Mouse (Mus musculus) neural tube, embryonic 13.5 days (tissue): ENCODE data around the gene Rnf144b. TPM values are rescaled to one million over a fixed set of nuclear protein-coding genes. Genes with fewer than 3 reads are reported as not detected.

ENCODE experiments used
- ATAC-seq: fragments of 200-750 bp; cut with Nextera tagmentation; 2 replicates; pipeline ENCODE4 v1.8.0; 2017; ENCODE audit warnings: low read depth, mild to moderate bottlenecking, moderate TSS enrichment, moderate library complexity
- H3K27ac ChIP-seq: fragments of 300-500 bp; sonication (generic); replicated peaks from 2 replicates; pipeline ENCODE4 v1.5.1; 2015; ENCODE audit warnings: moderate library complexity, mild to moderate bottlenecking, inconsistent platforms
- H3K27me3 ChIP-seq: fragments of 300-500 bp; sonication (generic); 2 replicates; pipeline ENCODE4 v1.6.1; 2015; ENCODE audit warnings: mild to moderate bottlenecking, inconsistent platforms
- H3K36me3 ChIP-seq: fragments of 300-500 bp; sonication (generic); 2 replicates; pipeline ENCODE4 v1.6.1; 2015; ENCODE audit warnings: mild to moderate bottlenecking, inconsistent platforms
- H3K4me1 ChIP-seq: fragments of 300-500 bp; sonication (generic); replicated peaks from 2 replicates; pipeline ENCODE4 v1.6.1; 2015; ENCODE audit warnings: inconsistent platforms
- H3K4me2 ChIP-seq: fragments of 300-500 bp; sonication (generic); 2 replicates; pipeline ENCODE4 v1.6.1; 2015; ENCODE audit warnings: inconsistent platforms, mild to moderate bottlenecking, moderate library complexity
- H3K4me3 ChIP-seq: fragments of 300-500 bp; sonication (generic); 2 replicates; pipeline ENCODE4 v1.5.1; 2015; ENCODE audit warnings: mild to moderate bottlenecking, inconsistent platforms
- H3K9ac ChIP-seq: fragments of 300-500 bp; sonication (generic); 2 replicates; pipeline ENCODE4 v1.6.1; 2015; ENCODE audit warnings: moderate library complexity, mild to moderate bottlenecking, inconsistent platforms
- H3K9me3 ChIP-seq: fragments of 300-500 bp; sonication (generic); 2 replicates; pipeline ENCODE4 v1.6.1; 2016; ENCODE audit warnings: inconsistent platforms
- WGBS: fragments of 180-500 bp; shearing (Covaris S2); methylation state at CpG from one replicate; pipeline ENCODE4 v1.1.7; 2015; 5-methylcytosine and 5-hydroxymethylcytosine counted together
- polyA plus RNA-seq: library from polyadenylated mRNA; unstranded; fragments of >200 nt; fragmentation: Nextera tagmentation; extraction: Ambion mirVana; gene quantifications from 2 replicates; pipeline ENCODE4 v1.2.1, GENCODE M21; 2015

The Rnf144b gene
- 0.81 and 0.87 TPM in 2 replicates for polyA plus RNA-seq

DNA sequence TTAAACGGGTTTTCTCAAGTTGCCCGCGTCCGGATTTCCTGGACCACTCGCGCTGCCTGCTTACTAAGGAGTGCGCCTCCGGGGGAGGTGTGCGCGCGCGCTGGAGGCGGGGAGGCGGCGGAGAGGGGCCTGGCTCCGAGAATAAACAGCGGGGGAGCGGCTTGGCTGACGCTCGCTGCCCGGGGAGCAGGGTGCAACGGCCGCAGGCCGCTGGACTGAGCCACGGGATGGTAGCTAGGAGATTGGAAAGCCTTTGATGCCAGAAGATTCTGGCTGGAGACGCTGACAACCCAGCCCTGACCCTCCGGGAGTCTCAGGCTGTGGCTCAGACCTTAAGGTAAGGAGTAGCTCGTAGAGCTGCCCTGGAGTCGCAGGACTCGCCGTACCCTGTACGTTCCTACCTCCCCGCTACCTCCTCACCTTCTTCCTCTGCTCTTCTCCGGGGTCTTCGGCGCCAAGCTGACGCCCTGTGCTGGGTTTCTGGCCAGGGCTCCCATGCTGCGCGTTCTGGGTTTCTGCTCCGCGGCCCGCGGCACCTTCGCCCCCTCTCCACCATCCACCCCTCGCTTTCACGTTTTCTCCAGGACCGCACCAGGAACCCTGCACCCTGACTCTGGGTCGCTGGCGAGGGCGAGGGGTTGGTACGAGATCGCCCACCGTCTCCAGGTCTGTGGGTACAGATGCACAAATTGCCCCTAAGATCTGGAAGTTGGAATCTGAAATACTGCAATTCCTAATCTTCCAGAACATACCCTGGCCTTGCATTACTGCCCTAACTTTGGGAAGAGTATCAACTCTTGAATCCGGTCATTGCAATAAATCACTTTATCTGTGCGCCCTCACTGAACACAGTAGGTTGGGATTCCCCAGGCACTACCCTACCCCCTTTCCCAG, at the start of gene Rnf144b:
Gene Rnf144b (plus strand): TSS at position 120 of the 894 bp plus-strand sequence.
- Histone ChIP-seq H3K9me3 (no peaks in the 10 kb centered on the region), H3K36me3 (no peaks in the 10 kb centered on the region), H3K4me1 (peaks cover 20% of the 10 kb centered on the region), H3K4me3 (peak within 1 kb of the TSS; percentile 49), H3K27ac (no peak within 1 kb of the TSS), H3K27me3 (peaks cover 42% of the 10 kb centered on the region), H3K9ac (peak within 1 kb of the TSS; percentile 68), H3K4me2 (peak within 1 kb of the TSS; percentile 88)
- peak; percentile 40; the same call in 1 of the 2 replicates for ATAC-seq
- WGBS: 1% methylated on average over 55 of the region's 55 CpGs

DNA sequence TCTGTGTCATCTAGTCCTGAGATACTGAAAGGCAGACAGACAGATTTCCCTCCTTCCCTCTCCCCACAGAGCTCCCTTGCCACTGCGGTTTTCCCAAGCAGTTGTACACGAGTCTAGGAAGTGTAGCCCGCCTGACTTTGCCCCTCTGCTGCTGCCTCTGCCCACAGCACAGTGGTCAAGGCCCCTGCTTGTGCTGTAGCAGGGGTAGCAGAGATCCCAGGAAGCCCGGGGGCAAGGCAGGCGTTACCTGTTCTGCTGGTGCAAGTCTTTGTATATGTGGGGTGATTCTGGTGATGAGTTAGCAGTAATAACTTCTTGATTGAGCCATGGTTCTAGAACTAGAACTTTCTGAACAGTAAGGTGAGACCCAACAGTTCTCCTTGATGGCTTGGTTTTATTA, 46.3 kb upstream of the Rnf144b start:
- no peak overlapping the region for H3K9ac ChIP-seq
- ATAC-seq: no peak
- H3K36me3 ChIP-seq: peaks cover 96% of the 10 kb centered on the region
- no peak overlapping the region for H3K27ac ChIP-seq
- WGBS: 84% methylated on average over 5 of the region's 5 CpGs
- no peaks in the 10 kb centered on the region for H3K9me3 ChIP-seq
- H3K4me1 ChIP-seq: no peaks in the 10 kb centered on the region
- H3K27me3 ChIP-seq: no peaks in the 10 kb centered on the region
- no peak overlapping the region for H3K4me2 ChIP-seq
- H3K4me3 ChIP-seq: no peak overlapping the region

DNA sequence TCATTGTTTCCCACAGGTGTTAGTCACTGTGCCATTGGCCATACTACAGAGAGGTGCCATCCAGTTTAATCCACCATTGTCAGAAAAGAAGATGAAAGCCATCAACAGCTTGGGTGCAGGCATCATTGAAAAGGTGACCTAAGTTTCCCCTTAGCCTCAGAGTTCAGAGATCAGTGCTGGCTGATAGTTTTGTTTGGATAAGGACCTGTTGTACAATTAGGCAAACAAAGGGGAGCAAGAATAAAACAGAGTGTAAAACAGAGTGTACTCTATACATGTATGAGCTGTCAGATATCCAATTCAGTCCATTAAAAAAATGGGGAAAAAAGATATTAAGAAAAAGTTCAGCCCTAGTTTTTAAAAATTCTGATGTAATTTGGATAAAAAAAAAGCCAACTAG, 45.1 kb upstream of the Rnf144b start:
- Histone ChIP-seq H3K27ac (no peak overlapping the region), H3K4me1 (no peaks in the 10 kb centered on the region), H3K4me3 (no peak overlapping the region), H3K4me2 (no peak overlapping the region), H3K9me3 (no peaks in the 10 kb centered on the region), H3K36me3 (peaks cover 97% of the 10 kb centered on the region), H3K27me3 (no peaks in the 10 kb centered on the region), H3K9ac (no peak overlapping the region)
- no peak for ATAC-seq

DNA sequence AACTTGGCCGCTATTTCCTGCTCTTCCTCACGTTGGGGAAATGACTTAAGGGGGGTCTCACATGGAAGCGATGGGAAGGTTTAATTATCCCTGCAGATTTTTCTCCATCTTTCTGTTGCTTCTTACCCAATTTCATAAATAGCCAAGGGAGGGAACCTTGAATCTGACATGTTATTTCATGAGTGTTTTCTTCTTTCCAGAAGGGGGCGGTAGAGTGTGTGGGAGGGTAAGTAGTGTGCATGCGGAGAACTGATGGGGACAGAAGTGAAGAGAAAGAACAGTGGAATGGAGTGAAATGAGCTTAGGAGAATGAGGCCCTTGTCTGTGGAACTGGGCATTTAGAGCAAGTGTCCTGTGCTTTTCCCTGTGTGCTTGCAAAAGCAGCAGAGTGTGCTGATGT, 43.7 kb upstream of the Rnf144b start:
- peaks cover 91% of the 10 kb centered on the region for H3K36me3 ChIP-seq
- no peak for ATAC-seq
- WGBS: 70% methylated on average over 5 of the region's 5 CpGs

DNA sequence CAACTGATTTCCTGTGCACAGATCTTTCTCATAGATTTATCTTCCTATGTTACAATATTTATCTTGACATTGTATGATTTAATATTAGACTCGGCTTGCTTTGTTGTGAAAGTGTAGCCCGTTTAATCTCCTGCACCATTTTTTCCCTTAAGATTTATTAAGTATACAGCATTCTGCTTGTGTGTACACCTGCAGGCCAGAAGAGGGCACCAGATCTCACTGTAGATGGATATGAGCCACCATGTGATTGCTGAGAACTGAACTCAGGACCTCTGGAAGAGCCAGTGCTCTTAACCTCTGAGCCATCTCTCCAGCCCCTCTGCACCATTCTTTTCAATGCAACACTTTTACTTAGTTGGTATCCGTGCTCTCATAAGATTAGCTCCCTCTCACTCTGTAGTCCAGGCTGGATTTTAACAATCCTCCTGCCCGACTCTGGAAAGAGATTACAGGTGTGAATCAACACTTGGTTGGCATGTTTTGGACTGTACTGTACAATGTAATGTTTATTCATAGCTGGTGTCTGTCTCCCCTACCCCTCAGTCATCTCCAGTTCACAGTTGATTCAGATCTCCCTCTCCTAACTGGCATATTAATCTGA, 41.5 kb upstream of the Rnf144b start:
- Histone ChIP-seq H3K4me1 (no peaks in the 10 kb centered on the region), H3K9ac (no peak overlapping the region), H3K4me2 (no peak overlapping the region), H3K27me3 (no peaks in the 10 kb centered on the region), H3K9me3 (no peaks in the 10 kb centered on the region), H3K36me3 (peaks cover 75% of the 10 kb centered on the region), H3K4me3 (no peak overlapping the region), H3K27ac (no peak overlapping the region)
- ATAC-seq: no peak
- whole genome bisulfite sequencing: 95% methylated on average over 4 of the region's 4 CpGs

More for the DNA sequence above, 43.7 kb upstream of the Rnf144b start:
- H3K4me3 ChIP-seq: no peak overlapping the region
- H3K27me3 ChIP-seq: no peaks in the 10 kb centered on the region
- H3K4me1 ChIP-seq: no peaks in the 10 kb centered on the region
- no peaks in the 10 kb centered on the region for H3K9me3 ChIP-seq
- no peak overlapping the region for H3K4me2 ChIP-seq
- H3K27ac ChIP-seq: no peak overlapping the region
- no peak overlapping the region for H3K9ac ChIP-seq

DNA sequence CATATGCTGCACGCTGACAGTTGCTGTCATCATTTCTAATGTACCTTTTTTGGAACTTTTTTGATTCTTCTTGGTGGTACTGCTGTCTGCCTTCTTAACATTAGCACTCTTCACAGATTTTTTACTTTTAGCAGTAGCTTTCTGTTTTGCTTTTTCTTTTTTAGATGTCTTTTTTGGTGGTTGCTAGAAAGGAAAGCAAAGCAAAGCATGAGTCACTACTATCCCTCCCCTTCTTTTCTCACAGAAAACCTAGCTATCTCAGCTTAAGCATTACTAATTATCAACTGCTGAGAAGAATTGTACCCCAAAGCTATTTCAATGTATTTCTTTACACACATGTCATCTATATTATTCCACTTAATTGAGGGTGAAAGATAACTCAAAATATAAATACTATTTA, 34.0 kb upstream of the Rnf144b start:
- WGBS: 96% methylated on average over 1 of the region's 1 CpGs
- ATAC-seq: no peak
- no peak overlapping the region for H3K4me2 ChIP-seq
- no peaks in the 10 kb centered on the region for H3K27me3 ChIP-seq
- H3K9me3 ChIP-seq: no peaks in the 10 kb centered on the region
- no peak overlapping the region for H3K27ac ChIP-seq
- H3K4me3 ChIP-seq: no peak overlapping the region
- H3K9ac ChIP-seq: no peak overlapping the region
- no peaks in the 10 kb centered on the region for H3K4me1 ChIP-seq
- peaks cover 42% of the 10 kb centered on the region for H3K36me3 ChIP-seq

DNA sequence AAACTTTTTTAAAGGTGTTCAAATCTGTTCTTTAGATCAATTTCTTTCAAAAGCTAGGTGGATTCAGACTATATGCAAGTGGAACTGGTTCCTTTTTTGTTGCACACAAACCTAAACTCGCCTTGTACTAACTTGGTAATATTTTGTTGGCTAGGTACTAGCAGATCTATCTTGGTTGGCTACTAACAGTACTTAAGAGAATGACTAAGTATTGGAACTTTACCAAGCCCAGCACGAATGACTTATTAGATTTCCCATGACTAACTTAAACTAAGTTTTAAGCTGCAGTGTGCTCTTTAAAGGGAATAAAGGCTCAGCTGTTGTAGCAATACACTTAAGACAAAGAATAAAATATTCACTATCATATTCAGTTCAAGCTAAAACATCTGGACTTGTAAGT, 33.2 kb upstream of the Rnf144b start:
- no peaks in the 10 kb centered on the region for H3K4me1 ChIP-seq
- WGBS: 94% methylated on average over 2 of the region's 2 CpGs
- H3K27me3 ChIP-seq: no peaks in the 10 kb centered on the region
- no peak overlapping the region for H3K27ac ChIP-seq
- peaks cover 50% of the 10 kb centered on the region for H3K36me3 ChIP-seq
- H3K4me3 ChIP-seq: no peak overlapping the region
- H3K9ac ChIP-seq: no peak overlapping the region
- ATAC-seq: no peak
- H3K9me3 ChIP-seq: no peaks in the 10 kb centered on the region
- no peak overlapping the region for H3K4me2 ChIP-seq

DNA sequence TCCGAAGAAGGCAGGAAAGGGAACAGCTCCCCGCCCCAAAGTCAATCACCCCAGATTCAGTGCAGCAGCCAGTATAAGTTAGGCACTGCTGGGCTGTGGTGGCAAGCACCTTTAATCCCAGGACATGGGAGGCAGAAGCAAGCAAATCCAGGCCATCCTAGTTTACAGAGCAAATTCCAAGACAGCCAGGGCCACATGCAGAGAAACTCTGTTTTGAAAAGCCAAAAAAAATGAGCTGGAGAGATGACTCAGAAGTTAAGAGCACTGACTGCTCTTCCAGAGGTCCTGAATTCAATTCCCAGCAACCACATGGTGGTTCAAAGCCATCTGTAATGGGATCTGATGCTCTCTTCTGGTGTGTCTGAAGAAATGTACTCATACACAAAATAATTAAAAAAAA, 28.7 kb upstream of the Rnf144b start:
- 90% methylated on average over 2 of the region's 2 CpGs for WGBS
- peaks cover 59% of the 10 kb centered on the region for H3K36me3 ChIP-seq
- no peak for ATAC-seq
- H3K9ac ChIP-seq: no peak overlapping the region
- H3K4me1 ChIP-seq: no peaks in the 10 kb centered on the region
- no peak overlapping the region for H3K4me3 ChIP-seq
- H3K9me3 ChIP-seq: no peaks in the 10 kb centered on the region
- no peak overlapping the region for H3K4me2 ChIP-seq
- H3K27ac ChIP-seq: no peak overlapping the region
- no peaks in the 10 kb centered on the region for H3K27me3 ChIP-seq

DNA sequence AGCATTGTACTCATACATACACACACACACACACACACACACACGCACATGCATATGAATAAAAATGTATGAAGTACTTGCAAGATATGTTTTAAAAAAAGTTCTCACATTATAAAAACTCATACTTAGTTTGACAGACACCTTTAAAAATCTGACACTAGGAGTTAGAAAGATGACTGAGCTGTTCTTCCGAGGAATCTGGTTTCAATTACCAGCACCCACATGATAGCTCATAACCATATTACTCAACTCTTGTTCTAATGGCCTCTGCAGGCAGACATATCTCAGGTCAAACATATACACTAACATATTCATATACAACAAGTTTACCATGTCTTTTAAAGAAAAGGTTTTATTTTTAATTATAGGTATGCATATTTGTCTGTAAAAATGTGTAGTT, 25.9 kb upstream of the Rnf144b start:
- no peaks in the 10 kb centered on the region for H3K4me1 ChIP-seq
- H3K4me3 ChIP-seq: no peak overlapping the region
- H3K9ac ChIP-seq: no peak overlapping the region
- no peaks in the 10 kb centered on the region for H3K27me3 ChIP-seq
- H3K4me2 ChIP-seq: no peak overlapping the region
- peaks cover 66% of the 10 kb centered on the region for H3K36me3 ChIP-seq
- H3K9me3 ChIP-seq: no peaks in the 10 kb centered on the region
- 83% methylated on average over 2 of the region's 2 CpGs for WGBS
- ATAC-seq: no peak
- H3K27ac ChIP-seq: no peak overlapping the region

DNA sequence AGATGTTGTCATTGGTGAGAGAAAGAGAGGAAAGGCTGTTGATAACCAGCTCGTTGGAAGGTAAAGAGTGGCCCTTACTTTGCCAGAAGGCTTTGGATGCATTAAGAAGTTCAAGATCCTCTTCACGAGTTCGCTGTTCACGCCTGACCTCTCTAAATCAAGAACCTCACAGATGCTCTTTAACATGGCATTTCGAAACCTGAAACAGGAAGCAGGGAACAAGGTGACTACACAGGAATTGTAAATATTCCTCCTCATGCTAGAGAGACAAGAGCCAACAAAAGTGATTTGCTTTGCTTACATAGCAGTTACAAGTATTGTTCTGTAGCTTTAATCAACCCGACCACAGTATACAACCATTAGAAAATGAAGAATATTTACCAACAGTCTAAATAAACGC, 23.2 kb upstream of the Rnf144b start:
- H3K27me3 ChIP-seq: no peaks in the 10 kb centered on the region
- 81% methylated on average over 7 of the region's 7 CpGs for WGBS
- H3K27ac ChIP-seq: no peak overlapping the region

DNA sequence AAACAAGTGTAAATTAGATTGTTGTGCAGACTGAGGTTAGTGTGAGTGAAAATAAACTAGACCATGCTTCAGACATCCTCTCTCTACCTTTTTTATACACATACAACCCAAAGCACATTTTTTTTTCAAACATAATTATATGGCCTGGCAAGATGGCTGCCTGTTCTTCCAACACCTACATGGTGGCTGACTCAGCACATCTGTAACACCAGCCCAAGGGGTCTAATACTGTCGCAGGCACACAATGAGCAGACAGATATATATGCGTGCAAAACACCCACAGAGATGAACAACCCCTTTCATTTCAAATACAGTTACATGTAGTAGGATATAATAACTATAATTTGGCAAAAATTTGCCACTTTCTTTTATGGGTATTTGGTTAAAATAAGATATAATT, 21.9 kb upstream of the Rnf144b start:
- Histone ChIP-seq H3K27ac (no peak overlapping the region), H3K4me3 (no peak overlapping the region), H3K4me1 (peaks cover 23% of the 10 kb centered on the region), H3K27me3 (no peaks in the 10 kb centered on the region), H3K4me2 (no peak overlapping the region), H3K9ac (no peak overlapping the region), H3K9me3 (no peaks in the 10 kb centered on the region), H3K36me3 (peaks cover 43% of the 10 kb centered on the region)
- WGBS: 87% methylated on average over 2 of the region's 2 CpGs
- no peak for ATAC-seq

More for the DNA sequence above, 23.2 kb upstream of the Rnf144b start:
- Histone ChIP-seq H3K4me3 (no peak overlapping the region), H3K9ac (no peak overlapping the region), H3K4me2 (no peak overlapping the region), H3K36me3 (peaks cover 55% of the 10 kb centered on the region), H3K9me3 (no peaks in the 10 kb centered on the region), H3K4me1 (peaks cover 15% of the 10 kb centered on the region)
- ATAC-seq: no peak

DNA sequence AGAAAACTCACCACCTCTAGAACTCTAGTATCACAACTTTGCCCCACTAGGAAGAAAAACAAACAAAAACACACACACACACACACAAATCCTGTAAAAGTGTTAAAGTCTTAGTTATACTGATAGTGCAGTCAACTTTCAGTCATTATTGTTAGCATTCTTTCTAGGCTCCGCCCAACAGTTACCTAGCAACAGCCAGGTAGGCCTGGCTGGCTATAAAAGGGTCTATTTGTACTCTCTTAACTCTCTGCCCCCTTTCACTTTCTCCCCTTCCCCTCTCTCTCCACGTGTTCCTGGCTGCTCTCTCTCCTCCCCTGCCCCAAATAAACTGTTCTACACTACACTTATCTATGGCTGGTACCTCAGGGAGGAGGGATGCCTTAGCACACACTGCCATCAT, 18.3 kb upstream of the Rnf144b start:
- H3K9ac ChIP-seq: peak overlapping the region; percentile 52
- H3K9me3 ChIP-seq: no peaks in the 10 kb centered on the region

More for the DNA sequence above, 18.3 kb upstream of the Rnf144b start:
- H3K4me3 ChIP-seq: peak overlapping the region; percentile 67
- H3K27ac ChIP-seq: no peak overlapping the region
- H3K27me3 ChIP-seq: no peaks in the 10 kb centered on the region
- H3K4me2 ChIP-seq: peak overlapping the region; percentile 83
- 13% methylated on average over 2 of the region's 2 CpGs for WGBS
- ATAC-seq: no peak
- H3K36me3 ChIP-seq: peaks cover 18% of the 10 kb centered on the region
- H3K4me1 ChIP-seq: peaks cover 31% of the 10 kb centered on the region
